ENCODE assay signal across 8 mouse cellular contexts in genomic region chr14:21988577-21989290, GRCm38 (mm10). TPM values are rescaled to one million over a fixed set of nuclear protein-coding genes. Genes with fewer than 3 reads are reported as not detected.
DNase-seq lines count a peak whose midpoint lies in the region; ATAC-seq and TF ChIP-seq lines count a peak whose summit lies in the region.

No protein-coding gene starts in this region.

- H3K9me3 ChIP-seq in forebrain, embryonic 16.5 days (ENCODE audit: control insufficient read depth, low read length) = no peaks in the 10 kb centered on the region
- H3K9me3 ChIP-seq in intestine, embryonic 15.5 days = no peaks in the 10 kb centered on the region
- no peaks in the 10 kb centered on the region for H3K9me3 ChIP-seq in liver, postnatal 0 days (ENCODE audit: low read length)

- peak overlapping the region; percentile 87 for H3K4me2 ChIP-seq in forebrain, embryonic 16.5 days (ENCODE audit: low read length)
- peak overlapping the region; percentile 87 for H3K4me2 ChIP-seq in intestine, embryonic 15.5 days (replicated peaks)
- H3K4me2 ChIP-seq in liver, postnatal 0 days (ENCODE audit: low read depth, low read length) = peak overlapping the region; percentile 64

- WGBS in forebrain, embryonic 16.5 days = under 1% methylated on average over 26 of the region's 26 CpGs
- WGBS in intestine, embryonic 15.5 days = under 1% methylated on average over 26 of the region's 26 CpGs
- WGBS in liver, postnatal 0 days (ENCODE audit: insufficient replicate concordance) = under 1% methylated on average over 26 of the region's 26 CpGs

- peak overlapping the region; percentile 70 for H3K4me3 ChIP-seq in forebrain, embryonic 16.5 days (replicated peaks; ENCODE audit: low read length)
- peak overlapping the region; percentile 91 for H3K4me3 ChIP-seq in intestine, embryonic 15.5 days (replicated peaks)
- H3K4me3 ChIP-seq in liver, postnatal 0 days (ENCODE audit: low read depth, low read length) = peak overlapping the region; percentile 55

- peaks cover 48% of the 10 kb centered on the region for H3K4me1 ChIP-seq in forebrain, embryonic 16.5 days (replicated peaks; ENCODE audit: control insufficient read depth, insufficient read depth, low read length)
- H3K4me1 ChIP-seq in intestine, embryonic 15.5 days (replicated peaks) = peaks cover 14% of the 10 kb centered on the region; the same call in 1 of the 2 replicates
- peaks cover 19% of the 10 kb centered on the region for H3K4me1 ChIP-seq in liver, postnatal 0 days (ENCODE audit: insufficient read depth)

- H3K27ac ChIP-seq in forebrain, embryonic 16.5 days (ENCODE audit: low read length) = peak overlapping the region; percentile 67
- peak overlapping the region; percentile 100 for H3K27ac ChIP-seq in intestine, embryonic 15.5 days
- no peak overlapping the region for H3K27ac ChIP-seq in liver, postnatal 0 days (ENCODE audit: low read depth)

- TF ChIP-seq EP300 in liver, postnatal 0 days (IDR thresholded peaks at IDR 0.05; ENCODE audit: low read depth) = no peak

- TF ChIP-seq CTCF in liver, postnatal 0 days (IDR thresholded peaks at IDR 0.05; ENCODE audit: low read depth) = no peak

- peaks cover 52% of the 10 kb centered on the region for H3K27me3 ChIP-seq in forebrain, embryonic 16.5 days (replicated peaks; ENCODE audit: control insufficient read depth, insufficient read depth, low read length)
- no peaks in the 10 kb centered on the region for H3K27me3 ChIP-seq in intestine, embryonic 15.5 days (replicated peaks)
- H3K27me3 ChIP-seq in liver, postnatal 0 days (ENCODE audit: insufficient read depth, low read length) = peaks cover 95% of the 10 kb centered on the region

- peak; percentile 38 to 63 for DNase-seq in urinary bladder, adult 18-20 months (ENCODE audit: low spot score in 2 of 2)
- no peak for DNase-seq in urinary bladder, postnatal 10 days (ENCODE audit: low spot score)
- no peak for DNase-seq in liver, postnatal 0 days
- DNase-seq in ovary, postnatal 10 days (ENCODE audit: low spot score) = peak; percentile 46
- no peak for DNase-seq in left cerebral cortex, postnatal 14 days (ENCODE audit: low spot score in 2 of 2)
- no peak for DNase-seq in left cerebral cortex, postnatal 36 days (ENCODE audit: low spot score in 2 of 2)

- no peaks in the 10 kb centered on the region for H3K36me3 ChIP-seq in forebrain, embryonic 16.5 days (ENCODE audit: control insufficient read depth, insufficient read depth)
- peaks cover 5% of the 10 kb centered on the region; the same call in 1 of the 2 replicates for H3K36me3 ChIP-seq in intestine, embryonic 15.5 days
- no peaks in the 10 kb centered on the region for H3K36me3 ChIP-seq in liver, postnatal 0 days (replicated peaks; ENCODE audit: insufficient read depth, low read length)

- no peak for ATAC-seq in forebrain, embryonic 16.5 days
- ATAC-seq in intestine, embryonic 15.5 days = no peak
- no peak for ATAC-seq in liver, postnatal 0 days

- peak overlapping the region; percentile 20 for H3K9ac ChIP-seq in forebrain, embryonic 16.5 days (replicated peaks; ENCODE audit: low read depth, low read length)
- H3K9ac ChIP-seq in intestine, embryonic 15.5 days = peak overlapping the region; percentile 44
- H3K9ac ChIP-seq in liver, postnatal 0 days (replicated peaks) = no peak overlapping the region

- intact Hi-C loops in left cerebral cortex, postnatal 14 days (cut with DNase I) = loop anchor here (5.0 to 10.0 kb wide), 3 partner anchors 454 to 1416 kb away; no protein-coding TSS in a partner anchor
- intact Hi-C loops in left cerebral cortex, postnatal 36 days (cut with DNase I) = loop anchor here (1.0 to 10.0 kb wide), 3 partner anchors 454 to 1416 kb away; no protein-coding TSS in a partner anchor

RNA-seq across cellular contexts. Expression of gene Zfp503, which starts 0.7 kb away (rescaled TPM):
- 5.4 and 5.5 TPM in 2 replicates for polyA plus RNA-seq in forebrain, embryonic 16.5 days (2015; fragmentation: Nextera tagmentation; extraction: Ambion mirVana)
- 14.2 and 16.5 TPM in 2 replicates for polyA plus RNA-seq in intestine, embryonic 15.5 days (2015; fragmentation: Nextera tagmentation; extraction: Ambion mirVana)
- 0.99 and 1.1 TPM in 2 replicates for polyA plus RNA-seq in liver, postnatal 0 days (2015; fragmentation: Nextera tagmentation; extraction: Ambion mirVana)
- total RNA-seq in left cerebral cortex, postnatal 14 days (2021) = 1 to 10 TPM; 1.7 to 3.6 TPM
- total RNA-seq in left cerebral cortex, postnatal 36 days (2021) = 1 to 10 TPM; 2.2 to 4.0 TPM

RNA-seq across cellular contexts. Expression of gene Lrmda, which starts 30.8 kb away (rescaled TPM):
- 0.30 TPM in 1 of 2 replicates, not detected in the other for polyA plus RNA-seq in forebrain, embryonic 16.5 days (2015; fragmentation: Nextera tagmentation; extraction: Ambion mirVana)
- polyA plus RNA-seq in intestine, embryonic 15.5 days (2015; fragmentation: Nextera tagmentation; extraction: Ambion mirVana) = 0.71 and 0.87 TPM in 2 replicates
- polyA plus RNA-seq in liver, postnatal 0 days (2015; fragmentation: Nextera tagmentation; extraction: Ambion mirVana) = 0.15 and 0.28 TPM in 2 replicates
- under 1 TPM; 0.66 to 0.97 TPM for total RNA-seq in left cerebral cortex, postnatal 14 days (2021)
- total RNA-seq in left cerebral cortex, postnatal 36 days (2021) = under 1 TPM in 1 of 2 experiments, not detected in 1; 0.81 TPM

Comparison
In these comparisons a context has a peak if more than half of its experiments do, and no peak if none do; other contexts are left out.
1. DNase-seq: peak in urinary bladder, adult 18-20 months (2 of 2) and ovary, postnatal 10 days (single experiment); none in urinary bladder, postnatal 10 days (single experiment), liver, postnatal 0 days (single experiment), left cerebral cortex, postnatal 14 days (0 of 2) and left cerebral cortex, postnatal 36 days (0 of 2).
2. Peak in every context shown above with its lines, with median percentiles within 50 percentile points of each other: H3K4me2 ChIP-seq and H3K4me3 ChIP-seq.